Mouse (Mus musculus) stomach, postnatal 0 days (tissue): ENCODE data around the gene Irak1.

ENCODE experiments used
- CTCF ChIP-seq: IDR thresholded peaks from 2 replicates; pipeline ENCODE4 v1.5.1; 2016; ENCODE audit warnings: antibody characterized with exemption, low read depth, mild to moderate bottlenecking, moderate library complexity
- EP300 ChIP-seq: optimal IDR thresholded peaks from 2 replicates; pipeline ENCODE3; 2016; ENCODE audit warnings: antibody characterized with exemption

DNA sequence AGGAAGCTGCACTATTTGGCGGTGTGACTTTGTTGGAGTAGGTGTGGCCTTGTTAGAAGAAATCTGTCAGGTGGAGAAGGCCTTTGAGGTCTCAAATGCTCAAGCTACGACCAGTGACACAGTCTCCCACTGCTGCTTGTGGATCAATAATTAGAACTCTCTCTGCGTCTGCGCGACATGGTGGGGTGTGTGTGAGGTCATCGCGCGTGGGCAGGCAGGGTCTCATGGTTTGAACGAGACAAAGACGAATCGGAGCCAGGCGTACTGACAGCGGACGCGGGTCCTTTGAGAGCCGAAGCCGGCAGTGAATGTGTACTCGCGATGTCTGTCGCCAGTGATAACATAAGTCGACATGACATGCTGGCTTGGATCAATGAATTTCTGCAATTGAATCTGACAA lies 17.3 kb downstream of the Irak1 start:
- TF ChIP-seq EP300 (no peak), CTCF (no peak)
